Mouse (Mus musculus) left cerebral cortex, adult 18-20 months (tissue): Measurements from ENCODE around the gene Neurl1a. TPM values are rescaled to one million over a fixed set of nuclear protein-coding genes. Genes with fewer than 3 reads are reported as not detected.

Experiments
- DNase-seq, 2 experiments: peaks; one replicate each; pipeline ENCODE4 v3.0.0; 2021 to 2022; ENCODE audit warnings: low spot score in 2 of 2, mixed read lengths in 1 of 2
- total RNA-seq, 2 experiments: library from RNA; stranded (reverse); gene quantifications; 2 replicates each; pipeline ENCODE4 v1.2.3; 2021

Neurl1a gene
- total RNA-seq, 2 experiments from 2014 or later: 183 to 194 TPM

DNA sequence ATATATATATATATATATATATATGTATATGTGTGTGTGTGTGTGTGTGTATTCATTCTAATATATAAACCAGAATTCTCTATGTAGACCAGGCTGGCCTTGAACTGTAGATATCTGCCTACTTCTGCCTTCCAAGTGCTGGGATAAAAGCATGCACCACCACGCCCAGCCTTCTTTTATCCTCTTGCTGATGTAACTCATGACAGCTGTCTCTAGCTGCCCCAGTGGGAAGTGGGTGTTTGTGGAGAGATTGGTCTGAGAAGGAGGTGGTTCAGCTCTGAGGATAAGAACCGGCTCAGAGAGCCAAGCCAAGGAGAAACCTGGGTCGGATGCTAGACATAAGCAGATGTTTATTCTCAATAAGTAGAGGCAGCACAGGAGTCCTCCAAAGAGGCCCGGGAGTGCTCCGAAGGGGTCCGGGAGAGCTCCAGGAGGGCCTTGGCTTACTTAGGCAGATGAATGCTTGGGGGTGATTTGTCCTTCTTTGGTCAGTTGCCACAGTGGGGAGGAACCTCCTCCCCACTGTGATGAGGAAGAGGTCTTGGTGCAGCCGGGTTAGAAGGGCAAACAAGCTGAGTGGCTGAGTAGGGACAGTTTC, 10.9 kb upstream of the Neurl1a start:
- DNase-seq: no peak

DNA sequence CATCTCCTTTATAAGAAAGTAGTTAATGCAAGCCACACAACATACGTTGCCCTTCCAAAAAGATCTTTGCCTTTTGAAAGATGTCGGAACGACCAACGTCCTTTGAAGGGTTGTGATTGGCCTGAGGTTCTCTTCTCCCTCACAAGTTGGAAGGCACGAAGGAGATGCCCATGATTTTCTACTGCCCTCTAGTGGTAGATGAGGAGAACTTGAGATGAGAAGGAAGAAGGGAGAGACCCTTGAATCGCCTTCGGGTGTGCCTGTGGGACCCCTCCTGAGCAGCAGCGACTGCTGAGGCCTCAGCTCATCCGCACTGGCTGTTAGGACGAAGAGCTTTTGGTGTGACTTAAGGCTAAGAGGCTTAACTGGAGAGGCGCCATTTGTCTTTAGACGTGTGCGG, 10.4 kb upstream of the Neurl1a start:
- DNase-seq: no peak

DNA sequence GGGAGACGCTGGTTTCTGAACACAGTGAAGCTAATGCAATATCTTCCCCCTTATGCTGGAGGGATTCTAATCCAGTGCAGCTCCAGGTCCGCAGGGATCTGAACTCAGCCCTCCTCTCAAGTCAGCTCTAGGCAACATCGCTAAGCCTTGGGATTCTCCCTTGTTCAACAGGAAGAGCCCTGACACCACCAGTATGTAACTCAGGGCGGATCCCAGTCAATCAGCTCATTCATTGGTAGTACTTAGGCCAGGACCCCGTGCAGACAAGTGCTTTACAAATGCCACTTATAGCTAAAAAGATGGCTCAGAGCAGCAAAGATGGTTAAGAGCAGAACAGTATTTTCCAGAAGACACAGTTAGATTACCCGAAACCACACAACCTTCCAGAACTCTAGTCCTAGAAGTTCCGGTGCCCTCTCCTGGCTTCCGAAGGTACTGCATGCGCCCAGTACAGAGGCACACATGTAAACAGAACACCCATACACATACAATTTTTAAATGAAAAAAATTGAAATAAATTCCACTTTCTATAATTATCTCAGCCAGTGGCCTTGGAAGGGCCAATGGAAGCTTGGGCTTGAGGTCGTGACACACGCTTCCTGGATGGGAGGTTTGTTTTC, 9.7 kb upstream of the Neurl1a start:
- DNase-seq: peak; percentile 90 to 97

DNA sequence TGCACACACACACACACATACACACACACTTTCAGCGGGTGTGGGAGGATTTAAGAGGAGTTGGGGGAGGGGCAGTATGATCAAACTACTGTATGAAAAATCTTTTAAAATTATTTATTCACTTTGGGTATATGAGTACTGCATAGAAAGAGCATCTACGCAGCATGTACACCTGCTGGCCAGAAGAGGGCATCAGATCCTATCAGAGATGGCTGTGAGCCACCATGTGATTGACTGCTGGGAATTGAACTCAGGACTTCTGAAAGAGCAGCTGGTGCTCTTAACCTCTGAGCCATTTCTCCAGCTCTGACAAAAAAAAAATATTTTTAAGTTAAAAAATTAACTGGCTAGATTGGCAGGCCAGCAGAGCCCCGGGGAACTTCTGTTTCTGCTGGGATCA, 4.1 kb upstream of the Neurl1a start:
- no peak for DNase-seq

DNA sequence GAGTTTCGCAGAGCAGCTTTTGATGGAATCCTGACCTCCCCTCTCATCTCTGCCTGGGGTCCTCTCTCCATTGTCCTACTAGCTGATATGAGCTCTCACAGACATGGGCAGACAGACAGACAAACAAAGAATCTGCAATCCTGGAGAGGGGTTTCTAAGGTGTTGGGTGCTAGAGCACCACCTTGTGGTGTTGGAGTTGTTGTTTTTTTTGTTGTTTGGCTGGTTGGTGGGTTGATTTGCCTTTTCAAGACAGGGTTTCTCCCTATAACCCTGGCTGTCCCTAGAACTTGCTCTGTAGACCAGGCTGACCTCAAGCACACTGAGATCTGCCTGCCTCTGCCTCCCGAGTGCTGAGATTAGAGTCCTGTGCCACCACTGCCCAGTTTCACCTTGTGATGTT, 3.1 kb upstream of the Neurl1a start:
- DNase-seq: no peak

DNA sequence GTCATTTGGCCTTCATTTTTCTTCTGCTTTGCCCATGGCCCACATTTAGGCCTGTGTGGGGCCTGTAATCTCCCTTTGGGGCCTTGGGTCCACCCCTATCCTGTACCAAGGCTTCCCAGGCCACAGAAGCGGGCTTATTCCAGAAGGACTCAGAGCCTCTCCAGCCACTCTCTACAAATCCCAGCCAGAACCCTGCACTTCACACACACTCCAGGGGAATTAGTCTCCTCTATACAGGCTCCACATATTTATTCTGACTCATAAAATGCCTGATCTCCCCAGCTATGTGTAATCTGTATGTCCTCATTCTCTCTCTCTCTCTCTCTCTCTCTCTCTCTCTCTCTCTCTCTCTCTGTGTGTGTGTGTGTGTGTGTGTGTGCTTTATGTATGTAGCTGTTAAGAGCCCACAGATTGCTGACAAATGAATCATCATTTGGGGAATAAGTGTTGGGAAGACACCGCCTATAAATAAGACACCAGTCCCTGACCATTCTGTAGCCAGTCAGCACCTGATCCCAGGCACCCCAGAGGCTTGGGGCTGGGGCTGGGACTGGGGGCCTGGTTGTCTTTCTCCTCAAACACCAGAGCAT, 1.6 kb upstream of the Neurl1a start:
- DNase-seq: no peak

DNA sequence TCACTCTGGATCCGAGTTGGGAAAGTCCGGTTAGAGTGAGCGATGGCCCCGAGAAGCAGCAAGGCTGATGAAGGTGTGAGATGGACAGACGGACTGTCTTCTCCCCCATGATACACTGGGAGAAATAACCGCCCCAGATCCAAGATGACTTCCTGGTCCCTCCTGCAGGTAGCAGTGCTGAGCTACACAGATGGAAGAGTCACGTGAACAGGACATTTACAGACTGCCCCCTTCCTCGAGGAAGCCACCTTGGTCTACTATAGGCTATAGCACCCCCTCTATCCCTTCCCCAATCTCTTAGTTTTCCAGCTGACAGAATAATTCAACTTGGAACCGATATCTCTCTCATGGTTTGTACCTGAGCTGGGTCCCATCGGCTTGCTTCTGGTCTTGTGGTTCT, 619 bp upstream of the Neurl1a start:
- no peak for DNase-seq

DNA sequence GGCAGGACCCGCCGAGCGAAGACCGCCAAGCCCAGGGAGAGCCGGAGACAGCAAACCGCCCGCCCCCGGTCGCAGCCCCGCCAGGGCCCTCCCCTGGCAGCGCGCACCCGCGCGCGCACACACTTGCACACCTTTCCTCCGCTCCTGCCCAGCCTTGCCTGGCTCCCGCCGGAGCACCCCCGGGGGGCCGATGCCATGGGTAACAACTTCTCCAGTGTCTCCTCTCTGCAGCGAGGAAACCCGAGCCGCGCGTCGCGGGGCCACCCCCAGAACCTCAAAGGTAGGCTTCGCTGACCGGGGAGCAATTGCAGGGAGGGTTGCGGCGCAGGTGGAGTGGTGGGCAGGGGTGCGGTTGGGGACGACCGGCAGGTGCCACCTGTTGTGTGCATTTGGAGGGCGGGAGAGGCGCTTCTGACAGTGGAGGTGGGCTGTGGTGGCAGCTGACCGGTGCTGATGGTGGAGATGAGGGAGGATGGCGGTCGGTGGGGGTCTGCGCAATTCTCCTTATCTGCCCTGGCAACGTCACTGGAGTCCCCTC, 721 bp downstream of the Neurl1a start:
- peak; percentile 41 to 55 for DNase-seq

DNA sequence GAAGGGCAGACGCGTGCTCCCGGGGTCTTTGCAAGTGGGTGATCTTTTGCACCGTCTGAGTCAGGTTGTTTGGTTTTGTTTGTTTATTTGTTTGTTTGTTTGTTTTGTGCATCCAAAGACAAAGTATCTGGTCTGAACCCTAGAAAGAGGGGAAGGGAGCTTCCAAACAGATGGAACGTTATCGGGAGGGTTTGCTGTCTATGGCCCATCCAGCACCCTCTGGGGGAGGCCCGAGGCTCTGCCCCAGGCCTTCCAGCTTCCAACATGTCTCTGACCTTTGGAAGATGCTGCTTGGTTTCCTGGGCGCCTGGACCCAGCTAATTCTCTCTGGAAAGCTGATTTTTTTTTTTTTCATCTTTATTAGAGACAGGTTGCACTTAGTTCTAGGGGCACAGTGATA, 1.4 kb downstream of the Neurl1a start:
- DNase-seq: no peak

DNA sequence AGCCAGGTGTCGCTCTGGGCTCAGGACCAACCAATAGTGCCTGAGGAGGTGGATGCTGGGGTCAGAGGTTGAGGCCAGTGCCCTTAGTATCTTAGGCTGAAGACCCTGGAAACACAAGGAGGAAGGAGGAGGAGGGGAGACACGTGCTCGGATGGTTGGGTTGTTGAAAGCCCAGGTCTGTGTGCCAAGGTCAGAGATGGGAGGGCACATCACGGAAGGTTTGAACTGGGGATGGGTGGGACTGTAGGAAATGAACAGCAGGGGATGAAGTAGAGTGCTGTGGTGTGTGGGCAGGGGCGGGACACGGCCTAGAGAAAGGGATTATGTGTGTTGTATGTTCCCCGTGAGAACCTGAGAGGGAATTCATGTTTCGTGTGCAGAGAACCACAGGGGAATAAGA, 5.6 kb downstream of the Neurl1a start:
- no peak for DNase-seq

DNA sequence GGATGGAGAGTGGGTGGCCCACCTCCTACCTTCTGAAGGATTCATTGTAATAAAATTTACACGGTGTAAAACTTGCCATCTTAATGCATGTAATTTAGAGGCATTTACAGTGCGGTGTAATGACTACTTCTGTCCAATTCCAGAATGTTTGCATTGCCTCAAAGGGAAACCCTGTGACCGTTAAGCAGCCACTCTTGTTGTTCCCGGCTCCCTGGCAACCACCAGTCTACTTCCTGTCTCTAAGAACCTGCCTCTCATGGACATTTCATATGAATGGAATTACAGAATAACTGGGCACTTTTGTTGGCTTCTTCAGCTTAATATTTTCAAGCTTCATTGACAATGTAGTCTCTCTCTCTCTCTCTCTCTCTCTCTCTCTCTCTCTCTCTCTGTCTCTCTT, 6.1 kb downstream of the Neurl1a start:
- no peak for DNase-seq

DNA sequence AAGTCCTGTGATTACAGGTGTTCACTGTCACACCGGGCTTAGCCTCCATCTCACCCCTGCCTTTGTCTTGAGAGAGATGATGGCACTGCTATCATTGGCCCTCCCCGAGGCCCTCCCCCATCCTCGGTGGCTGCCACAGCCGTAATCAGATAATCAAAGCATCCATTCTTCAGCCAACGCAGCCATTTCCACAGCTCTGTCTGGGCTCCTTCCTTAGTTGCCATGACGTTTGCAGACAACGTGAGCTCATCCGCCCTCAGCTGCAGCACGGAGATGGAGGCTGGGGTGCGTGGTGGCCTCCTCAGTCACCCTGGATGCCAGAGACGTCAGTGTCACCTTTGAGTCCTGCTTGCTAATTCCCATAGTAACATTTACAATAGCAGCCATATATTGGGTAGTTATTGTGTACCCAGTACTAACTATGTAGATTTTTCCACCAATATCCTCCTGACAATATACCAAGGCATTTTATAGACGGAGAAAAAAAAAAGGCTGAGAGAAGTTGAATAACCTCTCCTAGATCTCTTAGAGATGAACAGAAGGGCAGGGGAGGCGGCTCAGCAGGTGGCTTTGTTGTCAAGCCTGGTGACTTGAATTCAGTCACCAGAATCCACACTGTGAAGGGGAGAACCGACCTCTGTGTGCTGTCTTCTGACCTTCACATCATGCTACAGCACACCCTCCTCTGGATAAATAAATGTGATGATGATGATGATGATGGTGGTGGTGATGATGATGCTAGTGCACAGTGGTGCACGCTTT, 8.1 kb downstream of the Neurl1a start:
- DNase-seq: peak in 1 of 2 experiments; percentile 40

DNA sequence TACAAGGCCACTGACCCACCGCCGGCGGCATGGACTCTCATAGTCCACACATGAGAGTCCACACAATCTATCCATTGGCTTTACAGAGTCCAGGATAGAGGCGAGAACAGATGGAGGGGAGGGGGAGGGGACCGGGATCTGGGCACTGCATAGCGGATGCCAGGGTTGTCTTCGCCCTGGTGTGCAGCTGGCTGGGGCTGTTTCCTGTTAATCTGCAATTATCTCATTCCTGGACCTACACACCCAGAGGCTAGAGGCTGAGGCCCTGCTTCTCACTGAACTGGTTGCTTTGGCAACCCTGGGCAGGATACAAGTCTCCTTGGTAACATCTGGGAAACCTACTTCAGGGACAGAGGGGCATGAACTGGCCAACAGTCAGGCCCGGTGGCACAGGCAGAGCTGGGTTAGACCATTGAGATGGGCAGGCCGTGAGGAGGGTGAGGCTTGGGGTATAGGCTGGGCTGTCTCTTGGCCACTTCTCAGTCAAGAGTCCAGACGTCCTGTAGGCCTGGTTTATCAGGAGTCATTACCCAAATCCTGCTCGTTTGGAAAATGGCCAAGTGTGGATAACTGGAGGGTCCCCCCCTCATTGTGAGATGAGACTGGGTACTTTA, 10.0 kb downstream of the Neurl1a start:
- DNase-seq: no peak

DNA sequence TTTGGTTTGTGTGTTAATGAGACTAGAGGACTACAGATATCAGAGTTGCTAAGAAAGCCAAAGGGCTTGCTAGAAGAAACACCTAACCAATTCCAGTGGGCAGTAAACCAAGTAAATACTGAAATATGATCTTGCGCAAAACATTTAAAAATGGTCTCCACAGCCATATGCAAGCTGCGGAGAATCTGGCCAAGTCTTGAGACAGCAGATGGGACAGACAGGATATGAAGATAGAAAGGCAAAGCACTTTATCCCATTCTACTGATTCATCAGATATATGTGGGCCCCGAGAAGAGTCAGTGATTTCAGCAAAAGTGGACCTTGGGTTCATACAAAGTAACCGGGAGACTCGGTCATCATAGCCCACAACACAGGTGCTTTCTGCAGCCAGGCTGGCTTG, 13.5 kb downstream of the Neurl1a start:
- no peak for DNase-seq

DNA sequence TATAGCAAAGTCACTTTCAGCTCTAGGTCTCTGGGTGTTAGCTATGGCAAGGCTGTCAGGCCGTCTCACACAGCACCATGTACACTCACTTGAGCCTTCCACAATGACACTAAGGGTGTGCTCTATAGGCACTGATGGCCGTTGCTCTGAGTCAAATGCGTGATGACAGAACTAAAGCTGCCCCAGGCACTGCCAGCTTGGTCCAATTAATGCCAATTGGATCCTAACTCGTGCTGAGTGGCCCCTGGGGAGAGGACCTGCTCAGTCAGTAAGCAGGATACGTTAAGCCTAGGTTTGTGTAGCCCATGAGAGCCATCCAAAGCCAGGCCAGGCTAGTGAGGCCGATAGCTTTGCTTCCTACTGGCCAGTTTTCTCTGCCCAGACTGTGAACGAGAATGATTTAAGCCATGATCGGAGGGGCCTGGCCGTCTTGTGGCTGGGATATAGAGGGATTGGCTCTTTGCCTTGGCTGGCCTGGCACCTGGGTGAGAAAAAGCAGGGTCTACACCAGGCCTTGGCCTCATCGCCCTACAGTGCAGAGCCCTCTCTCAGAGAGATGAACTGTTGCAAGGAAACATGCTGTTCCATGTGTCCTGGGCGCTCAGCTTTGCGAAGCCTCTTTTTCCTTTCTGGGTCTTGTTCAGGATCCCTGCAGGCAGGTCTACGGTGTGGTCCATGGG, 20.2 kb downstream of the Neurl1a start:
- no peak for DNase-seq

DNA sequence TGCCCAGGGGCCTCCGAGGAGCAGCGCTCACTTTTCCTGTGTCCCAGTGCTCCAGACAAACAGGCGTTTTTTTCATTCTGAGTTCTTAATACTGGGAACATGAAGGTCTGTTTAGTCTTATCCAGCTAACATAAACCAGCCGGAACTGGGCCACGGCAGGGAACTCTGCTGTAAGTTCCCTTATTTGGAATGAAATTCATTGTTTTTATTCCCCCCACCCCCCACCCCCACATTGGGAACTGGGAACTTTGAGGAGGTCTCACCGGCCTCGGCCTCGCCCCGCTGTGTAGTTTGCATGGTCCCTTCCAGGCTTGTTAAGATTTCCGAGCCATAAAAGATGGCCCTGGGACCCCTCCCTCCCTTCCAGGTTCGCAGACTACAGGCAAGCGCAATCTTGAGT, 23.4 kb downstream of the Neurl1a start:
- no peak for DNase-seq

DNA sequence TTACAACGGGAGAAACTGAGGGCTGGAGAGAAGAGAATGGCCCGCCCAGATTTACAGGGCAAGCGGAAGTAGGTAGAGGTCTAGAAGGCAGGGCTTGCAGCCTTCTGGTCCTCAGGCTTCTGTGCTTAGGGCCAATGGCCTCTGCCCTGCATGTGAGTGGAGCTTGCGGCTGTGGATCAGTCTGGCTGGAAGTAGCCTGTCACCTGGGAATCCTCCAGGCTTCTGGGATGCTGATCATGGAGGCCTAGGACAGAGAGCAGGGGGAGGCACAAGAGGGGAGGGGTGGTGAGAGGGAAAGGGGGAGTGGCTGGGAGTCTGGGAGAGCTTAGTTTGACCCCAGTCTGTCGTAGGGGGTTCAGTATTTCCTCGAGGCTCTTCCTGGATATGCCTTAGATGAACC, 23.8 kb downstream of the Neurl1a start:
- no peak for DNase-seq

DNA sequence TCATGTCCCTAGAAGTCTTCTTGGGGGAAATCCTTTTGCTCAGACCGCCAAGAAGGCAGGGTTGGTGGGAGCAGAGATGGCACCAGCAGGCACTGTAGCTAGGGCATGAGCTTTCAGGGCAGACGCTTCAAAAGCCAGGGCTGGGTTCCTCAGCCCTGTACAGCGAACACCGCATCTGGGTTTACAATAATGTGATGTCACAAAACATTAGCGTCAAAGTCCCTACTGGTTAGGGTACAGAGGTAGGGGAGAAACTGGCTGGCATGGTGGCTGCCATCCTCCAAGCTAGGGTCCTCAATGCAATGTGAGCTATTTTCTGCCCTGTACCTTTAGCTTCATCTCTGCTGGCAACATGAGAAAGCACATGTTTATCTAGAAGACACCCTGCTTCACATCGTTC, 24.4 kb downstream of the Neurl1a start:
- DNase-seq: no peak

DNA sequence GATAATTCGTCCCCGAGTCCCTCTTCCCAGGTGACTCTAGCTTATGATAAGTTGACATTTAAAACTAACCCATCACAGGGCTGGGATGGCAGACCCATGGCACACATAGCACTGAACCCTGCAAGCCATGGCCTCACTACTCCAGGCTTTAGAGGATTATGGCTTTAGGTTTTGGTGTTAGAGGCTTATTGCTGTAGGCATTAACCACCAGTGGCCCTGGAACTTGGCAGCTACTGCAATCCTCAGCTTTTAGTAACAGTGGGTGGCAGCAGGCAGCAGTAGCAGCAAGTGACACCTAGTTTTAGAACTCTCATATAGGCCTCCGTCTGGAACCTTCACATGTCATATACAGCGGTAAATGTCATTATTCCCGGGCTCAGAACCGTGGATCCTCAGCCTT, 26.0 kb downstream of the Neurl1a start:
- DNase-seq: peak in 1 of 2 experiments; percentile 59

DNA sequence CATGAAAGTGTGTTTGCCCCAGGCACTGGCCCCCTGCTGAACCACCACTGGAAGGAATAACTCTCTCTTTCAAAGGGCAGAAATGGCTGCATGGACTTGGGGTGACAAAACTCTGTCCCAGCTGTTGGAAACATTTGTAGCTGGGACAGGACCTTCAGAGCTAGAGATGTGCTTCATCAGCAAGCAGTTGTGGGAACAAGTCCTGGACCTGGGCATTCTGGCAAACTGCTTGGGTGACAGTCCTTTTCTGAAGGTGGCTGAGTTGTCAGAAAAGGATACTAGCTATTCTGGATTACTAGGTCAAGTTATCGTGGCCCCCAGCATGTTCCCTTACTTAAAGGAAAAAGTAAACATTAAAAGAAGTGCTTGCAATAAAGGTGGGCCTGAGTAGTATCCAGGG, 27.5 kb downstream of the Neurl1a start:
- DNase-seq: no peak

DNA sequence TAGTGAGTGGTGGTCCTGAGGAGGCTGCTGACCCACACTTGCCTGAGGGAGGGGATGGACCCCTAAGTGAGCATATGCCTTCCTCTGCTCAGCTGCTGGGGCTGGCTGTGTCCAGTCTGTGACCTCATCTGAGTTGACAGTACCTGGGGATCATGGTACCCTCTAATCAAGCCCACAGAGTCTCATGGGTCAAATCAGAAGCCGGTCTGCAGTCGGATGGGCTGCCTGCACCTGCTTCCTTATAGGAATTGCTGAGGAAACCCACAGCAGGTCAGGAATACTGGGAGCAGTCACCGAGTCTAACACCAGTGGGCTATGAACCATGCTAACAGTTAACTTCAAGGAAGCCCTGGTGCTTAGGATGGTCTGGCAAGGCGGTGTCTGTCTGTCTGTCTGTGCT, 31.8 kb downstream of the Neurl1a start:
- DNase-seq: no peak
